Mouse (Mus musculus): Measurements from ENCODE around the gene Lmln.
"Not testable (repeated sequence)": the region's sequence is repeated elsewhere in the genome, so short reads cannot be mapped to it uniquely, and the experiment has no call there.

Lmln gene

DNA sequence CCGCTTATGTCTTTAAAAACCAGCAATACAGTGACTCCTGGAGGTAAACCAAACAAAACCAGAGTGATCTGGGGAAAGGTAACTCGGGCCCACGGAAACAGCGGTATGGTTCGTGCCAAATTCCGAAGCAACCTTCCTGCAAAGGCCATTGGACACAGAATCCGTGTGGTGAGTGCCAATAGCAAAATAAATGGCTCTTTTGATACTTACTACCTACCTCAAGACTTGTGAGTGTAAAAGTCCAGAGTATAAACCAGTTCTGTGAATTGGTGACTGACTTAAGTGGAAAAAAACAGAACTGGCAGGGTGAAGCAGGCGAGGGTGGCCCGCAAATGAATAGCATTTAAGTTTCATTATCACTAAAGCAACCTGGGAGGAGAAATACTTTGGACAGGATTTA, 3.7 kb upstream of the Lmln start:
- DNase-seq = not testable (repeated sequence)

- DNase-seq = no peak
Measured at GRCm38 (mm10) chr16:33059471-33059870, 2.9 kb upstream of the Lmln start.

DNA sequence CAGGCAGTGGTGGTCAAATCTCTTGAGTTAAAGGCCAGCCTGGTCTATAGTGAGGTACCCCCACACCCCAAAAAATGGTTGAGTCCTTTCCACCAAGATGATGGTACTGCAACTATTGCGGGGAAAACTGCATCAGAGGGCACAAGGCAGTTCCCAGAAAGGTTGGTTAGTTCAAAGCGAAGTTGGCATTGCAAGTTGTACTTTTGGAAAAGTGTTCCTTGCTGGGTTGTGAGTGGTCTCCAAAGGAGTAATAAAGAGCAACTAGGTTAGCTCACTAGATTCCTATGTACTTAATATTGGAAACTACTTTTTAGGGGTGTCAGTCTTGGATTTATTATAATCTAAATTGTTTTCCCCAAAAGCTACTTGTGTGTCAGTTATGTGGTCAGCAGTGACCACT, 1.4 kb upstream of the Lmln start:
- DNase-seq = no peak

GRCm38 (mm10) chr16:33061400-33061799, 921 bp upstream of the Lmln start:
- no peak for DNase-seq

- DNase-seq = peak; percentile 51
Measured at GRCm38 (mm10) chr16:33062682-33063131, 386 bp downstream of the Lmln start.

- no peak for DNase-seq
Measured at GRCm38 (mm10) chr16:33063267-33063666, 946 bp downstream of the Lmln start.

GRCm38 (mm10) chr16:33064636-33065035, 2.3 kb downstream of the Lmln start:
- no peak for DNase-seq

DNA sequence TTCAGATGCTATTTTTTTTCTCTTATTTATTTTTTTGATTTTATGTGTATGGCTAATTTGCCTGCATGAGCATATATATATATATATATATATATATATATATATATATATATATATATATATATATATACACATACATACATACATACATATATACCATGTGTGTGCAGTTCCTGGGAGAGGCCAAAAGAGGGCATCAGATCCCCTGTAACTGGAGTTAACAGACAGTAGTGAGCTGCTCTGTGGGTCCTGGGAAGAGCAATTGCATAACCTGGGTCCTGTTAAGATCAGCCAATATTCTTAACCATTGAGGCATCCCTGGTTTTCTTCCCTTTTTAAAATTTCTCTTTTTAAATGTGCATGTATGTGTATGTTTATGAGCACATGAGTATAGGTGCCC, 8.6 kb downstream of the Lmln start:
- no peak for DNase-seq

DNA sequence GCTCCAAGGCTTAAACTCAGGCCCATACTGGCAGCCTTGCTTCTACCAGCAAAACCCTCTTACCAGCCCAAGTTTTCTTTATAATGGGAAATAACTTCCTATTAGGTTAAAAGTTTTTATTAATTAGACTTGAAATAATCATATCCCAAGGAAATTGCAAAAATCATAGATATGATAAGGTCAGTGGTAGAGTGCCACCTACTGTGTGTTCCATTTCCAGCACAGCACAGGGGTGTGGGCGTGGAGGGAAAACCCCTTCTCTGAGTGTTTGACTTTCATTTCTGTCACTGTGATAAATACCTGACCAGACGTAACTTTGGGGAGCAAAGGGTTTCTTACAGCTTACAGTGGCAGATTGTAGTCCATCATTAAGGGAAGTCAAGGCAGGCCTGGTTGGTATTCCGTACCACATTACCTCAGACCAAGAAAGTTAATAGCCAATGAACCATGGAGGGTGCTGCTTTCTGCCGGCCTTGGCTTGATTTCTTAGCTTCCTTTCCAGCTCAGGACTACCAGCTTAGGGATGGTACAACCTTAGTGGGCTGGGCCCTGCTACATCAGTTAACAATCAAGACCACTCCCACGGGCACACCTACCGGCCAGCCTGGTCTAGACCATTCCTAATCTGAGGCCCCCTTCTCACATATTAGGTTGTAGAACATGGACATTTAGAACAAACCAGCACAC, 10.7 kb downstream of the Lmln start:
- no peak for DNase-seq

DNA sequence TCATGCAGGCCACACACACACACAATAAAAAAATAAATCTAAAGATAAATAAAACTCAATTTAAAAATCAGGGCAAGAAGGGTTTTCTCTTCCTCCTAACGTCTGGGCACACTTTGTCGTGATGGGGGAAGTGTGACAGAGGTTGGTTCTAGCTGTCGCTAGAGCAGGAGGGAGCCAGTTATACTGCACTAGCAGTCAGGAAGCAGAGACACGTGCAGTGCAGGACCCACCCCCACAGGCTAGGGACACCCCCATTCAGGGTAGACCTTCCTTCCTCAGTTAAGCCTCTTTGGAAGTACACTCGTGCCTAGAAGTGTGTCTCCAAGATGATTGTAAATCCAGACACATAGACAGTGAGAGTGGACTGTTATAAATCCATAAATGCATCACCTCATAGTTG, 12.6 kb downstream of the Lmln start:
- no peak for DNase-seq

- no peak for DNase-seq
Measured at GRCm38 (mm10) chr16:33076078-33076477, 13.8 kb downstream of the Lmln start.

DNA sequence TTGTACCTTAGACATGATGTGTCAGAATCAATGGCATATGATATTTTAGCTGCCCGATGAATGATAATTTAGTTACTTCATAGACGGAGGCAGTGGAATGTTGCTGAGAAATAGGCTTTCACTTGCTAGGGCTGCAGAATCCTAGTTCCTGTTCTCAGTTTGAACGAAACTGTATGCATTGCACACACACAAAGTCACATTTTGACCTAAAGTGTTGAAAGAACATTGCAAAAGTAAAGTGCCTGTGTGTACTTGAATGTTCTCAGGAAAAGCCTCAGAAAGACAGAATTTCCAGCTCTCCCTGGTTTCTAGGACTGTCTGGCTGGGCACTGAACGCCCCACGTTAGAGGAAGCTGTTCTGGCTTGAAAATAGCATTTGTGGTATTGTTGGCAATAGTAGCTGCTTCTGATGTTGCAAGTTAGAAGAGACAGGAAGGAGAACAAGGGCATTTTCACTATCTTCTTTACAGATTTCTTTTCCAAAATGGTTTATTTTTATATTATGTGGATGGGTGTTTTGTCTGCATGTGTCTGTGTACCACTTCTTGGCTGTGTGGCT, 14.8 kb downstream of the Lmln start:
- DNase-seq = no peak

GRCm38 (mm10) chr16:33080063-33080462, 17.7 kb downstream of the Lmln start:
- no peak for DNase-seq

DNA sequence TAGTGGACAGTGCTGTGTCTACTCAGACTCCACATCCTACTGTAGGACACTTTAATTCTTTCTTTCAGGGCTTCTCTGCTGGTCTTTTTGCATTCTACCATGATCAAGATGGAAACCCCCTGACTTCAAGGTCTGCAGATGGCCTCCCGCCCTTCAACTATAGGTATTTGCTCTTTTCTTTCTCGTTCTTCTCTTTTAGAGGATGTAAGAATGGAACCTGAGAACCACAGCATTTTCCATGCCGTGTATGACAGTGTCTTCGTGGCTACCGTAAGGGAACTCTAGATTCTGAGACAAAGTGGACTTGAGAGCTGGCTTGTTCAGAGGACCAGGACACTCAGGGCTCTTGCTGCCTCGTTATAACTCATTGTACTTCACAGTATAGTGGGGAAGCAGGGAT, 20.6 kb downstream of the Lmln start:
- no peak for DNase-seq

GRCm38 (mm10) chr16:33083996-33084395, 21.7 kb downstream of the Lmln start:
- DNase-seq = no peak

DNA sequence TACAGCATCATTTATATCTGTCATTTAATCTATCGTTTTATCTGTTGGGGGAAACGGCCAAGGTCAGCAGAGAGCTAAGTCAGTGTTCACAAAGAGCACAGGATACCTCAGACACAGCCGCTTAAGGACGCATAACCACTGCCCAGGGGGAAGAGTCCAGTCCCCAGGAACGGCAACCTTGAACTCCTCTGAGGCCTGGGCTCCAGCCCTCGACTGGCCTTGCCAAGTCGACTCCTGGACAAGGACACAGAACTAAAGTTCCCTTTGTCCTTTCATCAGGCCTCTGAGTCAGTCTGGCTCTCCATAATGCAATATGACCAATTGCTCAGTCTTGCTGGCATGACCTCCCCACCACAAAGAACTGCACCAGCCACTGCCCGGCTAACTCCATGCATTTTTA, 23.3 kb downstream of the Lmln start:
- no peak for DNase-seq

- no peak for DNase-seq
Measured at GRCm38 (mm10) chr16:33113726-33114125, 51.4 kb downstream of the Lmln start.

DNA sequence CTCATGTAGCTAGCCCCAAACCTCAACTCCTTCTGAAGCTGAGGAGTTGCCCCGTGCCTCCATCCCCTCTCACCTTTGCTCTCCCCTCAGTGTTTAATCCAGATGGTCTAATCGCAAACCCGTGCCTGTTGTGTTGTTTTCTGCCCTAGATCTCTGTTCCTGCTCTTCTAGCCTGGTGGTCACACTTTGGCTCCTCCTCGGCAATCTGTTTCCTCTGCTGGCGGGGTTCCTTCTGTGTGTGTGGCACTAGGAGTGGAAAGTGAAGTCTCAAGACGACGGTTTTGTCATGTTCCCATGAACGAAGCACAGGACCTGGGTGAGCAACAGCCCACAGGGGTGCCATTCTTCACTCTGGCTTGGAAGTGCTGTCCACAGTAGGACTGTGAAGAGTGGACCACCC, 61.1 kb downstream of the Lmln start:
- no peak for DNase-seq

DNA sequence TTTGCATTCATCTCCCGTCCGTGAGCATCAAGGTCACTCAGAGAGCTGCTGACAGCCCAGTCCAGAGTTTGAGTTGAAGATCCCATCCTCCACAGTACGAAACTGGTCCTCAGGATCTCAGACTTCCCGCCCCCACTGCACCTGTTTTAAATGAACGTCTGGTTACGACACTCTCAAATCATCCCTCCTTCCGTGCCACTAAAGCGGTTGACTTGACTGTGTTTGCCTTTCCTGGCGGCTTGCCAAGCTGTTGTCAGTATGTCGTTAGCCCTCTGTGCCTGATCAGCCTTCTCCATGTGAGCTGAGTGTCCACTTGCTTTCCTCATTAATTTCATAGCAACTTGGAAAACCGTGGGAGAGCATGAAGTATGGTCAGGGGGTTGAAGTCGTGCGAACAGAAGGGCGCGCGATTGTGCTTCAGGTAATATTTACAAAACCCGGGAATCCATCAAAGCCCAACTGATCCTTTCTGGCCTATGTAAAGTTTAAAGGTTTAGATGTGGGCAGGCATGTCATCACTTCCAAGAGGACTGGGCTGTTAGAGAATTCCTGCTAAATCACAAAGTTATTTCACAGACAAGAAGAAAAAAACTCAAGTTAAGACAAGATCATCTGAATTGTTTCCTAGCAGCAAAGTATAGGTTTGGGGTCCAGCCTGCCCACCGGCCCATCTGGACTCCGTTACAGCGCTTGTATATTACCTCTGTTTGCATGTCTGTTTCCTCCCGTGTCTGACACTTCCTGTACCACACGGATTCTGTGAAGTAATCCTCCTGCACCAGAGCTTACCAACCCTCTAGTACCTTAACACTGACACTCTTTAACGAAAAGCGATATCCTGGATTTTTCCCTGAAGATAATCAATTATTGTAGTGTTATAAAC, 61.9 kb downstream of the Lmln start:
- no peak for DNase-seq

GRCm38 (mm10) chr16:33127052-33127451, 64.7 kb downstream of the Lmln start:
- DNase-seq = no peak

- DNase-seq = peak; percentile 12
Measured at GRCm38 (mm10) chr16:33130731-33131130, 68.4 kb downstream of the Lmln start.

DNA sequence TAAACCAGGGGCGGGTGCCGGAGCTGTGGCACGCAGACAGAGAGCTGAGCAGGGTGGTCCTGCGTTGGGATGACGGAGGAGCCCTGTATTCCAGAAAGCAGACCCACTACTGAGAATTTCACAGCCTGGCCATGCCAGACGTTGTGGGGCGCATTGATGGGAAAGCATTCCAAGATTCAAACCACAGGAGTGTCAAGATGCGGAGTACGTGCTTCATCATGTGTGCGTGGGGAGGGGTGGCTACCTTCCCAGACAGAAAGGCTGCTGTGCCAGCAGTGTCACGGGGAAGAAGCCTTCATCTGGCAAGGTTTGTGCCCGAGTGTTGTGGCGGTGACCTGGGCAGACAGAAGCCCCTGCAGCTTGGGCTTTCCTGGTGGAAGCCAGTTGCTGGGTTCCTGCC, 70.9 kb downstream of the Lmln start:
- no peak for DNase-seq

GRCm38 (mm10) chr16:33135167-33135566, 72.8 kb downstream of the Lmln start:
- no peak for DNase-seq

DNA sequence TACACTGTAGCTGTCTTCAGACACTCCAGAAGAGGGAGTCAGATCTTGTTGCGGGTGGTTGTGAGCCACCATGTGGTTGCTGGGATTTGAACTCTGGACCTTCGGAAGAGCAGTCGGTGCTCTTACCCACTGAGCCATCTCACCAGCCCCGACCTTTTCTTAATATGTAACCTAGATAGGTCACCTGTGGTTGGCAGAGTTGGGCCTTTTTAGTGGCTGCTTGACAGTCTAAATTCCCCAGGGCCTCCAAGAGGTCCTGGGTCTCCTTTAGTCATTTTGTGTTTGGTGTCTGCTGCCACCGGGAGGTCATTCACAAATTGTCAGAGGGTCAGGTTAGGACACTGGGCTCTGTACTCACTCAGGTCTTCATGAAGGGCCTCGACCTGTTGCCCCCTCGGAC, 76.7 kb downstream of the Lmln start:
- DNase-seq = not testable (repeated sequence)

Measured in lung, postnatal 14 days (tissue).